Comparison of ENCODE assay signal across 22 mouse cellular contexts in the genomic region with DNA sequence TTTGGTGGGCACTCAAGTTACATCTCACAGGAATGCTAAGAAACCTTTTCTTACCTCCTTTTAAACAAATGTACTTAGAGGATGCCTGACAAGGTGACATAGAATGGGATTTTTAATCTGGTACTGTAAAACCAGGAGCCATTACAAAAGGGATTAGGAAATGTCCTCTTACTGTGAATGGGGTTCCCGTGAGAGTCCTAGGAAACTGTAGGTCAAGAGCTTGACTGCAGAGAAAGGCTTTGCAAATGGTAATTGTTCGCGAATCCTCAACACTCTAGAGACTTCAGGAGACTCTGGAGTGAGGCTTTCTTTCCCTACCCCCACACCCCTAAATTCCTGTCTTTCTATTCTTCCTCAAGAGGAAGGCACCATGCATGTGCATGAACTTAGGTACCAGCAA.
"Had no signal": no experiment of that assay in that cellular context is flagged by ENCODE, and none has a peak within 500 bp of the region (broad histone marks: within the 10 kb centered on the region; RNA-seq: fewer than 3 reads in every experiment).

No protein-coding gene starts in this region.

- H3K4me3 ChIP-seq: lung, embryonic 15.5 days; midbrain, embryonic 13.5 days; midbrain, embryonic 15.5 days; myocyte; neural tube, embryonic 13.5 days; neural tube, embryonic 15.5 days; stomach, embryonic 15.5 days had no signal

- H3K27me3 ChIP-seq: lung, embryonic 15.5 days; megakaryocyte, embryonic 14.5 days; midbrain, embryonic 13.5 days; midbrain, embryonic 15.5 days; neural tube, embryonic 13.5 days; neural tube, embryonic 15.5 days; stomach, embryonic 15.5 days had no signal

- ATAC-seq: midbrain, embryonic 13.5 days; midbrain, embryonic 15.5 days had no signal

- H3K9me3 ChIP-seq: lung, embryonic 15.5 days; megakaryocyte, embryonic 14.5 days; midbrain, embryonic 13.5 days; midbrain, embryonic 15.5 days; neural tube, embryonic 13.5 days; neural tube, embryonic 15.5 days; stomach, embryonic 15.5 days had no signal

- H3K27ac ChIP-seq: macrophage; midbrain, embryonic 13.5 days; neural tube, embryonic 13.5 days; stomach, embryonic 15.5 days; stomach, postnatal 0 days had no signal

- H3K36me3 ChIP-seq: lung, embryonic 15.5 days; midbrain, embryonic 13.5 days; midbrain, embryonic 15.5 days; neural tube, embryonic 13.5 days; neural tube, embryonic 15.5 days; stomach, embryonic 15.5 days had no signal

- DNase-seq: lung, adult 2 months; lung, postnatal 14 days; lung, postnatal 36 days; retina, postnatal 1 day; right cerebral cortex, adult 18-20 months; right cerebral cortex, postnatal 25 days; right cerebral cortex, postnatal 4 days; spleen, adult 18-20 months; thymus, adult 2 months; thymus, postnatal 25 days; thymus, postnatal 4 days had no signal

- H3K9ac ChIP-seq: lung, embryonic 15.5 days; midbrain, embryonic 13.5 days; midbrain, embryonic 15.5 days; neural tube, embryonic 13.5 days; neural tube, embryonic 15.5 days; stomach, embryonic 15.5 days had no signal

- H3K4me2 ChIP-seq: lung, embryonic 15.5 days; midbrain, embryonic 11.5 days; midbrain, embryonic 13.5 days; midbrain, embryonic 15.5 days; neural tube, embryonic 13.5 days; neural tube, embryonic 15.5 days; stomach, embryonic 15.5 days had no signal

- H3K4me1 ChIP-seq: midbrain, embryonic 13.5 days; neural tube, embryonic 15.5 days; stomach, embryonic 15.5 days had no signal
